In genomic region chr1:43065615-43066310, GRCm38 (mm10) we compare ENCODE assay signal across 8 mouse cellular contexts. TPM values are rescaled to one million over a fixed set of nuclear protein-coding genes. Genes with fewer than 3 reads are reported as not detected.
A peak's percentile ranks its signal among the peaks of the same experiment; 100 is the strongest.
DNase-seq lines count a peak whose midpoint lies in the region; ATAC-seq and TF ChIP-seq lines count a peak whose summit lies in the region.

No protein-coding gene starts in this region.

- no peak for TF ChIP-seq POLR2A in thymus, adult 2 months (IDR thresholded peaks at IDR 0.05; ENCODE audit: control insufficient read depth, extremely low read depth, insufficient read depth, low read length, poor library complexity)

- H3K27ac ChIP-seq in heart, embryonic 10.5 days: no peak overlapping the region
- H3K27ac ChIP-seq in kidney, embryonic 14.5 days (ENCODE audit: low read depth, low read length): no peak overlapping the region
- H3K27ac ChIP-seq in limb, embryonic 13.5 days: no peak overlapping the region
- no peak overlapping the region for H3K27ac ChIP-seq in midbrain, embryonic 15.5 days
- H3K27ac ChIP-seq in thymus, adult 2 months (ENCODE audit: control insufficient read depth, insufficient read depth, low read length): no peak overlapping the region

- no peak overlapping the region for H3K4me2 ChIP-seq in kidney, embryonic 14.5 days (replicated peaks; ENCODE audit: low read depth, low read length)
- H3K4me2 ChIP-seq in limb, embryonic 13.5 days (replicated peaks): no peak overlapping the region
- no peak overlapping the region for H3K4me2 ChIP-seq in midbrain, embryonic 15.5 days

- H3K27me3 ChIP-seq in heart, embryonic 10.5 days (ENCODE audit: insufficient read depth, poor library complexity, severe bottlenecking): no peaks in the 10 kb centered on the region
- no peaks in the 10 kb centered on the region for H3K27me3 ChIP-seq in kidney, embryonic 14.5 days (ENCODE audit: control insufficient read depth, insufficient read depth, low read length)
- H3K27me3 ChIP-seq in limb, embryonic 13.5 days: no peaks in the 10 kb centered on the region
- H3K27me3 ChIP-seq in midbrain, embryonic 15.5 days (replicated peaks): no peaks in the 10 kb centered on the region
- H3K27me3 ChIP-seq in thymus, adult 2 months (ENCODE audit: control insufficient read depth, insufficient read depth, low read length): no peaks in the 10 kb centered on the region

- 53% methylated on average over 9 of the region's 9 CpGs for WGBS in heart, embryonic 10.5 days
- WGBS in kidney, embryonic 14.5 days: 56% methylated on average over 9 of the region's 9 CpGs
- 46% methylated on average over 9 of the region's 9 CpGs for WGBS in limb, embryonic 13.5 days
- 44% methylated on average over 9 of the region's 9 CpGs for WGBS in midbrain, embryonic 15.5 days
- WGBS in thymus, adult 2 months: 77% methylated on average over 9 of the region's 9 CpGs

- no peaks in the 10 kb centered on the region for H3K4me1 ChIP-seq in heart, embryonic 10.5 days
- H3K4me1 ChIP-seq in kidney, embryonic 14.5 days (ENCODE audit: control insufficient read depth, insufficient read depth, low read length): no peaks in the 10 kb centered on the region
- no peaks in the 10 kb centered on the region for H3K4me1 ChIP-seq in limb, embryonic 13.5 days
- peaks cover 3% of the 10 kb centered on the region for H3K4me1 ChIP-seq in midbrain, embryonic 15.5 days
- H3K4me1 ChIP-seq in thymus, adult 2 months (replicated peaks; ENCODE audit: control insufficient read depth, insufficient read depth, low read length): 0 out of 2 replicates have a peak, but pooled peaks cover 1% of the 10 kb centered on the region

- no peaks in the 10 kb centered on the region for H3K9me3 ChIP-seq in heart, embryonic 10.5 days
- no peaks in the 10 kb centered on the region for H3K9me3 ChIP-seq in kidney, embryonic 14.5 days (ENCODE audit: control insufficient read depth, low read length)
- no peaks in the 10 kb centered on the region for H3K9me3 ChIP-seq in limb, embryonic 13.5 days
- no peaks in the 10 kb centered on the region for H3K9me3 ChIP-seq in midbrain, embryonic 15.5 days

- H3K4me3 ChIP-seq in heart, embryonic 10.5 days: no peak overlapping the region
- no peak overlapping the region for H3K4me3 ChIP-seq in kidney, embryonic 14.5 days (ENCODE audit: low read length)
- H3K4me3 ChIP-seq in limb, embryonic 13.5 days: no peak overlapping the region
- H3K4me3 ChIP-seq in midbrain, embryonic 15.5 days: no peak overlapping the region
- no peak overlapping the region for H3K4me3 ChIP-seq in thymus, adult 2 months (ENCODE audit: control insufficient read depth, insufficient read depth, low read length)

- H3K9ac ChIP-seq in kidney, embryonic 14.5 days (ENCODE audit: low read depth, low read length): no peak overlapping the region
- H3K9ac ChIP-seq in limb, embryonic 13.5 days: no peak overlapping the region
- H3K9ac ChIP-seq in midbrain, embryonic 15.5 days: no peak overlapping the region

- DNase-seq in A20 (ENCODE audit: low read depth, low spot score): peak; percentile 55
- peak; percentile 34 to 35 for DNase-seq in adrenal gland, adult 18-20 months (ENCODE audit: low spot score in 2 of 2)
- DNase-seq in embryo, embryonic 11 days: peak; percentile 84
- DNase-seq in heart, embryonic 10.5 days (ENCODE audit: low spot score): peak; percentile 87
- peak; percentile 42 for DNase-seq in thymus, adult 2 months

- peak; percentile 57; the same call in 1 of the 2 replicates for TF ChIP-seq CTCF in thymus, adult 2 months (IDR thresholded peaks at IDR 0.05; ENCODE audit: borderline replicate concordance, control insufficient read depth, extremely low read depth, insufficient read depth, low read length, poor library complexity)

- ATAC-seq in kidney, embryonic 14.5 days (ENCODE audit: low FRiP score, low TSS enrichment): peak; percentile 95
- ATAC-seq in limb, embryonic 13.5 days (ENCODE audit: low FRiP score, low read depth): peak; percentile 87; the same call in 1 of the 2 replicates
- peak; percentile 96 for ATAC-seq in midbrain, embryonic 15.5 days (replicated peaks)

- H3K36me3 ChIP-seq in heart, embryonic 10.5 days: peaks cover 24% of the 10 kb centered on the region; the same call in 1 of the 2 replicates
- peaks cover 15% of the 10 kb centered on the region for H3K36me3 ChIP-seq in kidney, embryonic 14.5 days (ENCODE audit: control insufficient read depth, insufficient read depth, low read length)
- H3K36me3 ChIP-seq in limb, embryonic 13.5 days: peaks cover 62% of the 10 kb centered on the region
- H3K36me3 ChIP-seq in midbrain, embryonic 15.5 days (replicated peaks): peaks cover 19% of the 10 kb centered on the region
- H3K36me3 ChIP-seq in thymus, adult 2 months (ENCODE audit: control insufficient read depth, insufficient read depth, low read length): peaks cover 10% of the 10 kb centered on the region; the same call in 1 of the 2 replicates

RNA-seq across cellular contexts. Expression of gene Tgfbrap1, which starts 32.7 kb away (rescaled TPM):
- 10 to 100 TPM; 26.8 to 31.6 TPM for total RNA-seq in adrenal gland, adult 18-20 months (2021)
- polyA plus RNA-seq in heart, embryonic 10.5 days (2016; fragmentation: Nextera tagmentation; extraction: Ambion mirVana): 9.6 and 10.2 TPM in 2 replicates
- polyA plus RNA-seq in kidney, embryonic 14.5 days (2014; fragmentation: Nextera tagmentation; extraction: Ambion mirVana): 6.7 and 13.6 TPM in 2 replicates
- polyA plus RNA-seq in limb, embryonic 13.5 days (2015; fragmentation: Nextera tagmentation; extraction: Ambion mirVana): 10.3 and 12.2 TPM in 2 replicates
- polyA plus RNA-seq in midbrain, embryonic 15.5 days (2015; fragmentation: Nextera tagmentation; extraction: Ambion mirVana): 19.1 and 19.5 TPM in 2 replicates
- 22.9 and 24.7 TPM in 2 replicates for polyA plus RNA-seq in thymus, adult 2 months (2012; rRNA removed)

RNA-seq across cellular contexts. Expression of gene AI597479, which starts 32.7 kb away (rescaled TPM):
- 10 to 100 TPM; 18.8 to 19.4 TPM for total RNA-seq in adrenal gland, adult 18-20 months (2021)
- 26.4 TPM in 2 replicates for polyA plus RNA-seq in heart, embryonic 10.5 days (2016; fragmentation: Nextera tagmentation; extraction: Ambion mirVana)
- 21.0 and 34.1 TPM in 2 replicates for polyA plus RNA-seq in kidney, embryonic 14.5 days (2014; fragmentation: Nextera tagmentation; extraction: Ambion mirVana)
- polyA plus RNA-seq in limb, embryonic 13.5 days (2015; fragmentation: Nextera tagmentation; extraction: Ambion mirVana): 37.2 and 38.1 TPM in 2 replicates
- 54.0 and 54.5 TPM in 2 replicates for polyA plus RNA-seq in midbrain, embryonic 15.5 days (2015; fragmentation: Nextera tagmentation; extraction: Ambion mirVana)
- 5.3 and 6.3 TPM in 2 replicates for polyA plus RNA-seq in thymus, adult 2 months (2012; rRNA removed)

Comparison
In these comparisons a context has a peak if more than half of its experiments do, and no peak if none do; other contexts are left out.
1. DNase-seq: peak in every context shown above with its lines; median percentile 87 in heart, embryonic 10.5 days; 84 in embryo, embryonic 11 days; 55 in A20; 42 in thymus, adult 2 months; 34 in adrenal gland, adult 18-20 months.